In the genomic region with DNA sequence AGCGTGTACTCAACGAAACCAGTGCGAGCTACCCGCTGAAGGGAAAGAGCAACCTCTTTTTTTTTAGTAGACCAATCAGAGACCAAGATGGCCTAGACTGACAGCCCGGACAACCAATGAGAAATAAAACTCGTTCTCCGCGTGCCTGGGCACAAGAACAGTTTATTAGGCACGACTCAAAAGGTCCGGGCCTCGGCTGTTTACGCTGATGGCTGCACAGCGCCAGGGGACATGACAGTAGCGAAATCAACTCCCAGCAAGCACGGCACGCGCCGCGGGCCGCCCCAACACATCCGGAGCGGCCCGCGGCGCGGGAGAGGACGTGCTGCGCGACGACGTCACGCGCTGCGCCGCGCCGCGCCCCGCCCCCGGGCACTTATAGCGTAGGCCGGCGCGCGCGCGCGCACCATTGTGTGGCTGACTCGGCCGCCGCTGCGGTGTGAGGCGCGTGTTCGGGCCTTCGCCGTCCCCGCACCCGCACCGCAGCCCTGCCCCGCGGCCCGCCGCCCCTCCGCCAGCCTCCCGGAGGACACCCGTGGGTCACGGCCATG, we compare ENCODE assay signal across 7 mouse cellular contexts. TPM values are rescaled to one million over a fixed set of nuclear protein-coding genes. Genes with fewer than 3 reads are reported as not detected.
A peak's percentile ranks its signal among the peaks of the same experiment; 100 is the strongest.
DNase-seq lines count a peak whose midpoint lies in the region; ATAC-seq lines count a peak whose summit lies in the region.

A gene (plus strand): TSS at position 406 of the 551 bp plus-strand sequence.

- peak within 1 kb of the TSS; percentile 83 for H3K4me2 ChIP-seq in intestine, embryonic 16.5 days (ENCODE audit: low read depth, low read length)
- H3K4me2 ChIP-seq in midbrain, embryonic 11.5 days: peak within 1 kb of the TSS; percentile 71

- peak within 1 kb of the TSS; percentile 95 for H3K4me3 ChIP-seq in intestine, embryonic 16.5 days (ENCODE audit: low read length)
- H3K4me3 ChIP-seq in midbrain, embryonic 11.5 days (ENCODE audit: low read depth, low read length): peak within 1 kb of the TSS; percentile 100

- peak; percentile 85 for DNase-seq in adrenal gland, adult 8-10 months
- DNase-seq in embryo, embryonic 9.5 days (ENCODE audit: extremely low spot score): peak; percentile 91
- DNase-seq in gastrocnemius, postnatal 4 days (ENCODE audit: low spot score in 2 of 2): peak; percentile 86 to 93
- DNase-seq in left cerebral cortex, postnatal 36 days (ENCODE audit: low spot score in 2 of 2): peak; percentile 88 to 91
- DNase-seq in midbrain, embryonic 11.5 days (ENCODE audit: low spot score, missing footprints): peak; percentile 99
- DNase-seq in skeletal muscle tissue, adult 2 months (ENCODE audit: low read depth, low spot score): peak; percentile 90

- H3K36me3 ChIP-seq in intestine, embryonic 16.5 days (ENCODE audit: control insufficient read depth, insufficient read depth, low read length): peaks cover 9% of the 10 kb centered on the region; the same call in 1 of the 2 replicates
- peaks cover 15% of the 10 kb centered on the region for H3K36me3 ChIP-seq in midbrain, embryonic 11.5 days (ENCODE audit: control insufficient read depth, insufficient read depth, low read length)

- WGBS in intestine, embryonic 16.5 days: under 1% methylated on average over 68 of the region's 68 CpGs
- under 1% methylated on average over 54 of the region's 68 CpGs for WGBS in midbrain, embryonic 11.5 days

- no peaks in the 10 kb centered on the region for H3K27me3 ChIP-seq in intestine, embryonic 16.5 days (replicated peaks; ENCODE audit: control insufficient read depth, insufficient read depth, low read length)
- H3K27me3 ChIP-seq in midbrain, embryonic 11.5 days (ENCODE audit: control insufficient read depth, insufficient read depth, low read length): peaks cover 3% of the 10 kb centered on the region; the same call in 1 of the 2 replicates

- H3K9ac ChIP-seq in intestine, embryonic 16.5 days (ENCODE audit: low read depth, low read length): peak within 1 kb of the TSS; percentile 100
- H3K9ac ChIP-seq in midbrain, embryonic 11.5 days (ENCODE audit: low read length): peak within 1 kb of the TSS; percentile 100

- intact Hi-C loops in left cerebral cortex, postnatal 36 days (cut with DNase I): loop anchor here (5.0 kb wide), 2 partner anchors 86 to 486 kb away; a partner anchor contains a TSS

- H3K4me1 ChIP-seq in intestine, embryonic 16.5 days (ENCODE audit: control insufficient read depth, insufficient read depth, low read length): 0 out of 2 replicates have a peak, but pooled peaks cover 3% of the 10 kb centered on the region
- peaks cover 9% of the 10 kb centered on the region for H3K4me1 ChIP-seq in midbrain, embryonic 11.5 days (ENCODE audit: control insufficient read depth, insufficient read depth, low read length)

- H3K9me3 ChIP-seq in intestine, embryonic 16.5 days (ENCODE audit: control insufficient read depth, low read length): no peaks in the 10 kb centered on the region
- H3K9me3 ChIP-seq in midbrain, embryonic 11.5 days (ENCODE audit: control insufficient read depth, low read length): no peaks in the 10 kb centered on the region

- ATAC-seq in intestine, embryonic 16.5 days: peak; percentile 94
- peak; percentile 93 for ATAC-seq in midbrain, embryonic 11.5 days (ENCODE audit: low FRiP score)

- peak within 1 kb of the TSS; percentile 97 for H3K27ac ChIP-seq in intestine, embryonic 16.5 days (ENCODE audit: low read length)
- H3K27ac ChIP-seq in midbrain, embryonic 11.5 days (ENCODE audit: low read depth, low read length): peak within 1 kb of the TSS; percentile 93

RNA-seq across cellular contexts. Expression of the gene that starts here (rescaled TPM):
- 100 to 1,000 TPM; 197 to 234 (median 210) TPM for total RNA-seq in adrenal gland, adult 8-10 months (2022)
- 100 to 1,000 TPM; 125 to 132 TPM for total RNA-seq in gastrocnemius, postnatal 4 days (2021)
- 156 and 159 TPM in 2 replicates for polyA plus RNA-seq in intestine, embryonic 16.5 days (2015; fragmentation: Nextera tagmentation; extraction: Ambion mirVana)
- 100 to 1,000 TPM in 1 of 2 experiments, 10 to 100 TPM in 1; 69.7 to 123 TPM for total RNA-seq in left cerebral cortex, postnatal 36 days (2021)
- 282 and 289 TPM in 2 replicates for polyA plus RNA-seq in midbrain, embryonic 11.5 days (2014; fragmentation: Nextera tagmentation; extraction: Ambion mirVana)

Comparison
In these comparisons a context has a peak if more than half of its experiments do, and no peak if none do; other contexts are left out.
1. Peak in every context shown above with its lines: DNase-seq, ATAC-seq, H3K4me3 ChIP-seq and H3K27ac ChIP-seq.